Mouse (Mus musculus) CD4-positive, CD25-positive, alpha-beta regulatory T cell, adult 4 months (primary cell): ENCODE results near the gene Ccz1. TPM values are rescaled to one million over a fixed set of nuclear protein-coding genes. Genes with fewer than 3 reads are reported as not detected.

Source experiments
- polyA plus RNA-seq, 2 experiments: library from polyadenylated mRNA; unstranded; fragments of 100-300 nt; shearing (Covaris generic); gene quantifications; one replicate each; pipeline ENCODE4 v1.2.1; 2017

Ccz1 gene
- polyA plus RNA-seq, 2 experiments from 2014 or later = 36.3 to 36.6 TPM

Other genes starting within 250 kb of the Ccz1 start
- 10 to 100 TPM; 23.7 to 26.6 TPM for gene Eif2ak1, start 197.1 kb downstream of the Ccz1 start, polyA plus RNA-seq
- under 1 TPM; 0.73 to 0.94 TPM for gene Ankrd61, start 117.2 kb downstream of the Ccz1 start, polyA plus RNA-seq
- gene Aimp2, start 105.0 kb downstream of the Ccz1 start, polyA plus RNA-seq = 10 to 100 TPM; 40.8 to 68.8 TPM
- gene Pms2, start 104.9 kb downstream of the Ccz1 start, polyA plus RNA-seq = 10 to 100 TPM; 45.6 to 56.3 TPM
- 1 to 10 TPM in 1 of 2 experiments, under 1 TPM in 1; 0.82 to 2.3 TPM for gene Gm42421, start 86.7 kb downstream of the Ccz1 start, polyA plus RNA-seq
- under 1 TPM; 0.62 to 0.75 TPM for gene Rsph10b, start 81.8 kb downstream of the Ccz1 start, polyA plus RNA-seq
- not detected for gene Ocm, start 11.8 kb upstream of the Ccz1 start, polyA plus RNA-seq
- 1 to 10 TPM; 3.7 to 3.9 TPM for gene Lmtk2, start 85.6 kb upstream of the Ccz1 start, polyA plus RNA-seq
- gene Bhlha15, start 175.4 kb upstream of the Ccz1 start, polyA plus RNA-seq = under 1 TPM in 1 of 2 experiments, not detected in 1; 0.39 TPM
- gene Tecpr1, start 208.7 kb upstream of the Ccz1 start, polyA plus RNA-seq = 100 to 1,000 TPM in 1 of 2 experiments, 10 to 100 TPM in 1; 78.5 to 109 TPM
- 1 to 10 TPM; 2.6 to 5.2 TPM for gene Bri3, start 229.6 kb upstream of the Ccz1 start, polyA plus RNA-seq